Mouse (Mus musculus) fat pad, adult 2 months (tissue): ENCODE results near the gene Prkag1.

ENCODE experiments used
- DNase-seq: peaks from one replicate; pipeline ENCODE4 v3.0.0-alpha.2; 2011; ENCODE audit warnings: low read depth, low spot score; ENCODE audit errors: extremely low read depth

Gene Prkag1

GRCm38 (mm10) chr15:98853161-98853937 lies 22.0 kb upstream of the Prkag1 start:
- no peak for DNase-seq

DNA sequence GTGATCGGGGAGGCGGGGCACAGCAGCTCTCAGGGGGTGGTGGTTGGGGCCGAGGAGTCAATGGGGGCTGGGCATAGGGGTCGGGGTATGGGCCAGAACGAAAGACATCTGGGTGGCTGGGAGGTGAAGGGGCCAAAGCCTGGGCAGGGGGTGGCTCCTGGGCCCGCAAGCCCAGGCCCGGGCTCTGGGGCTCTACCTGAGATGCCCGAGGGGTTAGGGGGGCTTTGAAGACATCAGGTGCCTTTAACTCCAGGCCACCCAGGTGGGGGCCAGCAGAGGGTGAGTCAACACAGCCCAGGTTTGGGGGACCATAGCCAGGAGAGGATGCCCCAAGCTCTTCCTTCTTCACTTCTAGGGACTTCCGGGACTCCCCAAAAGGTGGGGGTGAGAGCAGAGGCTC lies 21.4 kb upstream of the Prkag1 start:
- DNase-seq, result no peak

- DNase-seq, result no peak
Measured at GRCm38 (mm10) chr15:98852071-98852470, 20.8 kb upstream of the Prkag1 start.

GRCm38 (mm10) chr15:98851229-98851818 lies 20.0 kb upstream of the Prkag1 start:
- DNase-seq, result no peak

- no peak for DNase-seq
Measured at GRCm38 (mm10) chr15:98850668-98851067, 19.3 kb upstream of the Prkag1 start.

DNA sequence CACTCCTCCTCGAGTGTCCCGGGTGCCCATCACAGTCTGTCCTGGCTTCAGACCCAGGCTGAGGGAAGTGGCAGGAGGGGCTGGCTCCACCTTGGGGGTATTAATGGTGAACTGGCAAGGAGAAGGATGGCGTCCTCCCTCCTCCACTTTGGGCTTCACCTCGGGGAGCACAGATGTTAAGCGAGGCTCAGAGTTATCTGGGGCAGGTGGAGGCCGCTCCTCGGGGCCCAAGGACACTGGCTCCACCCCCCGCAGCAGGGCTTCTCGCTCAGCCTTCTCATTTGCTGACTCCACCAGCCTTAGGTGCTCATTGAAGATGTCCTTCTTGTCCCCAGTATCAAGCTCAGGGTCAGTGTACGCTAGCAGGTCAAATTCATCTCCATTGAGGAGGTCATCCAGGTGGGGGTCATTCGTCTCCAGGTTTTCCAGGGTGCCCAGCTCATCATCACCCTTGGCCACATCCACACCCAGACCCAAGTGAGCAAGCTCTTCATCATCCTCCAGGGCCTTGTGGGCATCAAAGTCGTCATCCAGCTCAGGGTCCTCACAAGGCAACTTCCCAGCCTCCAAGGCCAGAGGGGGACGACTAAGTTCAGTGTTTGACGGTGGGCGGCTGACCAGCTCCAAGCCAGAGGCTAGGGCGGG lies 18.8 kb upstream of the Prkag1 start:
- no peak for DNase-seq

DNA sequence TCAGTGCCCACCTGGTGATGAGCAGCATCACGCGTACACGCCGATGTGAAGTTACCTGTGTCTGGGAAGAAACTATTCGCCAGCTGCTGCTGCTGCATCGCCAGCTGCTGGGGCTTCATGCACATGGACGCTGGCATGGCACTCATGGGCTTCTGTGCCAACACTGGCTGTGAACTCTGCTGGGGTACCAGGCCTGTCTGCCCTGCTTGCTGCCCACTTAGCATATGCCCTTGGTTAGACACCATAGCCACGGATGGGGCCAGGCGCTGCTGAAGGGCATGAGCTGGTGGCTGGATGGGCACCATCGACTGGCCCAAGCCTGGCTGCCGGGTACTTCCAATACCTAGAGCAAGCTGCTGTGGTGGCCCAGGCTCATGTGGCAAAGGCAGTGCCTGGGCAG lies 17.8 kb upstream of the Prkag1 start:
- DNase-seq, result no peak

GRCm38 (mm10) chr15:98846140-98846539 lies 14.8 kb upstream of the Prkag1 start:
- DNase-seq, result no peak

DNA sequence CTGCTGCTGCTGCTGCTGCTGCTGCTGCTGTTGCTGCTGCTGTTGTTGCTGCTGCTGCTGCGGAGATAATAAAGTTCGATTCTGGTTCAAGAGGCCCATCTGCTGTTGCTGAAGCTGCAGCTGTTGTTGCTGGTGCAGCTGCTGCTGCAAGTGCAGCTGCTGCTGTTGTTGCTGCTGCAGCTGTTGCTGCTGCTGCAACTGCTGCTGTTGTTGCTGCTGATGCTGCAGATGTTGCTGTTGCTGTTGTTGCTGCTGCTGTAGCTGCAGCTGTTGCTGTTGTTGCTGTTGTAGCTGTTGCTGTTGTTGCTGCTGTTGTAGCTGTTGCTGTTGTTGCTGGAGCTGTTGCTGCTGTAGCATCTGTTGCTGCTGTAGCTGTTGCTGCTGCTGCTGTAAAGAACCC lies 13.8 kb upstream of the Prkag1 start:
- DNase-seq, result no peak

DNA sequence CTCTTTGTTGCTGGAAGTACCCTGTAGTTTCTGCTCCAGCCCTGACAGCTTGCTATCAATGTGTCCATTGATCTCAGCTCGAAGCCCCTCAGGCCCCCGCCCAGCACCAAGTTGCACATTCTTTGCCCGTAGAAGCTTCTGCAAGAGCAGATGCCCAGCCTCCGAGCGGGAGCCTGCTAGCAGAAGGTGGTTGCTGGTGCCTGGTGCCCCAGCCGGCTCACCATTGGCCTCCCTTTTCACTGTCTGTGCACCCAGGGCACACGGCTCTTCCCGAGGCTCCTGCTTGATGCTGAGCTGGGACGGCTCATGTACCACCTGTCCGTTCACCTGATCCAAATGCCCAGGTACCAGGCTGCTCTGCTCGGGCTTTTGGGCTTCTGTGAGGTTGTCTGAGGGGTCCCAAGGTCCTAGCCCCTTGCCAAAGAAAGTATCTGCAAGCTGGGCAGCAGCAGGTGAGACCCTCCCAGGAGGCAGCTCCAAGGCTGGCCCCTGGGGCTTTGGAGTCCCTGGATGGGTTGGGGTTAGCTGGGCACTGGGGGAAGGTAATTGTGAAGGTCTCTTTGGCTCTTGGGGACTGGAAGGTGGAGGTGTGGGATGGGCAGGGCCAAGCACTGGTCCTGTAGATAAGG lies 12.4 kb upstream of the Prkag1 start:
- no peak for DNase-seq

DNA sequence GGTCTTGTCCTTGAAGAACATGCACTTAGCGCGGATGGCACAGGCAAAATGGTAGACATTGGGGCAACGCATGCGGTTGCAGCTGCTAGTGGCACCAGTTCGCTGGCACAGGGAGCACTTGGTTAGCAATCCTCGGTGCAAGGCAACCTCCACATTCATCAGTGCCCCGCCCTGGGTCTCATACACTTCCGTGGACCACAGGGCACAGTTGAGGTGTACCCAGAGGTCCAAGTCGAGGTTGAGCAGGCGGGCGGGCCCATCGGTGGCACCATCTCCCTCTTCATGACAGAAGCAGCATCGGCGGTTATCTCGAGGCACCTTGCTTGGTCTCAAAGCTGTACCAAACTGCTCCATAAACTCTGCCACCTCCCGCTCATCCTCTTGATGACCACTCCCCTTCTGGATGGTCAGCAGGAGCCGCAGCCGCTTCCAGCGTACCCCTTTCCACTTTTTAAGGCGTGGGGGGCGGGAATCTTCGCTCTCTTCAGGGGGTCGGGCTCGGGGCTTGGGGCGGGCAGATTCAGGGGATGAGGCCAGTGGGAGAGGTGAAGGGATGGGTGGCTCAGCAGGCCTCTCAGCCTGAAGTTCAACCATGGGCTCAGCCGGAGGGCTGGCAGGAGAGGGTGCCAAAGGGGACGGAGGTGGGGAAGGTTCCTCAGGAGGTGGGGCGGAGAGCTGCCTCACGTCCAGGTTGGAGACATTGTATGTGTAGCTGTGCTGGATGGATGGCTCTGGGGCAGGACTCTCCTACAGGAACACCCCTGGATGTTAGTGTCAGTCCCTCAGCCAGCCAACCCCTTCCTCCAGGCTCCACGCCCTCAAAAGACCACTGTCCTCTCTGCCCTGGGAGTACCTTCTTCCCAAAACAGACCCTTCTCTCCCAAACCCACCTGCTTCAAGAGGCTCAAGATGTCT lies 8.6 kb upstream of the Prkag1 start:
- no peak for DNase-seq

GRCm38 (mm10) chr15:98839161-98839560 lies 7.8 kb upstream of the Prkag1 start:
- no peak for DNase-seq

- DNase-seq, result no peak
Measured at GRCm38 (mm10) chr15:98837743-98838103, 6.4 kb upstream of the Prkag1 start.

- no peak for DNase-seq
Measured at GRCm38 (mm10) chr15:98837006-98837742, 5.9 kb upstream of the Prkag1 start.

DNA sequence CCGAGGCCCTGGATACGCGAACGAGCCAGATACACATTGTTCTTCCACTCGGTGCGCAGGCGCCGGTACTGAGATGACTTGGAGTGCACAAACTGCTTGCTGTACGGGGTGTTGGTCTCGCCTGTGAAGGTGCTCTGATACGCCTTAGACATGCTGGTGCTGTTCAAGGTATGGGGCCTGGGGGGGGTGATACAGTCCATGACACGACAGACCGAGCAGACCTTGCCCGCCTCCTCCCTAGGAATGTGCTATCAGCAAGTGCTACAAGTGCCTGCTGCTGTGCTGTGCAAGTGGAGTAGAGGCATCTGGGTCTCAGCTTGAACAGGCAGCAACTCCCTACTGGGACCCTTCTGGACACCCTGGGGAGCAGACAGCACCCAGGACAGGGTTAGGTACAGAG lies 4.0 kb upstream of the Prkag1 start:
- no peak for DNase-seq

DNA sequence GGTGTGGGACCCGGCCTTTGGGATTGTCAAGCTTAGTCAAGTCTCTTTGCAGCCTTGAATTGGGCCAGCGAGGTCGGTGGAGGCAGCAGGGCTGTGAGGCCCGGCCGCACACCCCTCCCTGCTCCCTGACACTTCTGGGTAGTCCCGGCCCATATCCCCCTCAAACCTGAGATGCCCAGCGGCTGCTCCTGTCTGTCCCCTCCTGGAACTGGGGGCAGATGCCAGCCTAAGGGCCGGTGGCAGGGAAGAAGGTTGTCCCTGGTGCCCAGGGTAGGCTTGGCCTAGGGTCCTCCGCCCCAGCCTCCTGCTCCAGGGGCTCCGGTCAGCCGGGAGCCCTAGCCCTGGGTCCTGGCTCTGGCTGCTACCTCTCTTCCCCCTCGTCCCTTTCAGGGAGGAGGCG lies 2.7 kb upstream of the Prkag1 start:
- no peak for DNase-seq

- no peak for DNase-seq
Measured at GRCm38 (mm10) chr15:98833281-98833680, 2.0 kb upstream of the Prkag1 start.

DNA sequence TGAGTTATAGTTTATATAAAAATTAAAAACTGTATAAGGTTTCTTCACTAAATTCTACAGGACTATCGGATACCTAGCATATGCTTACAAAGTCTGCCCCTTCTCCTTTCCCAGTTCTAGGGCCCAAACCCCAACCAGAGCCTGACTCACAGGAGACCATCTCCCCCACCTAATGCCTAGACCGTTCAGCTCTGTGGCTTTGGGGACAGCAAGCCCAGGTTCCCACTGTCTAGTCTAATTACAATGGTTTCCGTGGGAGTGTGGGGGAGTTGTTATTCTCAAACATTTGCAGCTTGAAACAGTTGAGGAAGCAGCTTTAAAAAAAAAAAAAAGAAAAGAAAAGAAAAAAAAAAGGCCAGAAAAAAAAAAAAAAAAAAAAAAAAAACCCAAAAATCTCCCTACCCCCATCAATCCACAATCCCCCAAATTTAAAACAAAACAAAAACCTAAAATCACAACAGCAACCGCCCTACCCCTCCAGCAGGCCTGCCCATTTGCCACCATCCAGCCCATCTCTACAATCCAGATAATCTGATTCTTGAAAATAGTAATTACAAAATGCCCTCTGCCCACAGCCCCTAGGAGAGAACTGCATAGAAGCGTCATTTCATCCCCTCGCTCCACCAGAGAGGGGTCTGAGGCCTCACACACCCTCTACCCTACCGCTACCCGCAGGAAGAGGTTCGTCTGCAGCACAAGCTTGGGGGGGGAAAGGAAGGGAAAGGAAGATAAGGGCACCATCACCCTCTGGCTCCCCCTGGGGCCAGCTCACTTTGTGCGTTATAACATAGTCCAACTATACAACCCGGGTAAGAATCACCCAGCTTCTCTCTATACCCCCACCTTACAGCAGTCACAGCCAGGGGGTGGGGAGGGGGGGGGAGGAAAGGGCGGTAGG lies 1.1 kb upstream of the Prkag1 start:
- no peak for DNase-seq

GRCm38 (mm10) chr15:98831684-98832035 lies 339 bp upstream of the Prkag1 start:
- no peak for DNase-seq
